Mouse (Mus musculus) testis, postnatal 10 days (tissue): Measurements from ENCODE around the gene Ints2.
A peak's percentile ranks its signal among the peaks of the same experiment; 100 is the strongest.
"Not testable (repeated sequence)": the region's sequence is repeated elsewhere in the genome, so short reads cannot be mapped to it uniquely, and the experiment has no call there.

Experiments
- DNase-seq: peaks from one replicate; pipeline ENCODE4 v3.0.0; 2021; ENCODE audit warnings: low spot score

Ints2 gene

DNA sequence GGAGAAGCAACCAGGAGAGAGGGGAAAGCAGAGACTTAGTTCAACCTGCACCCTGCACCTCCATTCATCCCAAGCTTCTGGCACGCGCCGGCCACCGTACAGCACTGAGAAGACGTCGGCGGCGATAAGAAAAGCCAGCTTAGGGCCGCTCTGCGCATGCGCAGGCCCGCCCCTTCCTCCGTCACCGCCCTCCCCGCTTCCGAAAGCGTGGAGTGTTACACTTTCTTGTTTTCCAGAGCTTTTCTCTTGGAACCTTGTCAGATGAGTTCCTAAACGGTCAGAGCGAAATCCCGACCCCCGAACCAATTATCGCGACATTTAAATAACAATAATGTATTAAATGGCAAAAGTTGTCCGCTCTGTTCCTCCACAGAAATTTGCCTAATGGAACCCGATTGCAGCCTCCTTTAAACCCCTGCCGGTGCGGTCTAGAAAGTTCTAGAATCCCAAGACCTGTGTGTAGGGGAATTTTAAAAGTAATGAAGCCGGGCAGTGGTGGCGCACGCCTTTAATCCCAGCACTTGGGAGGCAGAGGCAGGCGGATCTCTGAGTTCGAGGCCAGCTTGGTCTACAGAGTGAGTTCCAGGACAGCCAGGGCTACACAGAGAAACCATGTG lies at the start of gene Ints2:
TSS of gene Ints2 (minus strand) at position 116 of the 617 bp plus-strand sequence.
- DNase-seq = peak; percentile 97

DNA sequence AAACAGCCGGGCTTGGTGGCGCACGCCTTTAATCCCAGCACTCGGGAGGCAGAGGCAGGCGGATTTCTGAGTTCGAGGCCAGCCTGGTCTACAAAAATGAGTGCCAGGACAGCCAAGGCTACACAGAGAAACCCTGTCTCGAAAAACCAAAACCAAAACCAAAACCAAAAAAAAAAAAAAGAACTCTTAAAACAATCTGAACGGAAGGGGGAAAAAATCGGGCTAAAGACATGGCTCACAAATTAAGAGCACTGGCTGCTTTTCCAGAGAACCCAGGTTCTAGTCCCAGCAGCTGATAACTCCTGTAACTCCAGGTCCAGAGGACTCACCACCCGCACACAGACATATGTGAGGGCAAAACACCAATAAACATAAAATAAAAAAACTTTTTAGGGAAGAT lies 34.8 kb upstream of the Ints2 start:
- not testable (repeated sequence) for DNase-seq

DNA sequence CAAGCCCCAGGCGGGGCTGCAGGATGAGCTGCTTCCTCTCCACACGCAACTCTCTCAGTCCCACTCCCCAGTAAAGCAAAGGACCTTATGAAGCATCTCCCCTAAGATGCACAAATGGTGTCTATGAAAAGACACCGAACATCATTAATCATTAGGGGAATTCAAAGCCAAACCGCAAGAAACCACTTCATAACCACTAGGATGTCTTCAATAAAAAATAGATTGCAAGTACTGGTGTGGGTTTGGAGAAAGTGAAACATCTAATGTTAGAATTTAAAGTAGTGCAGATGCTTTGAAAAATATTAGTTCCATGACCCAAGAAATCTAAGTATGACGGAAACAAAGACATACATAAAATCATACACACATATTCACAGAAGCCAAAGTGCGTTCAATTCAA lies 34.3 kb upstream of the Ints2 start:
- DNase-seq = no peak

DNA sequence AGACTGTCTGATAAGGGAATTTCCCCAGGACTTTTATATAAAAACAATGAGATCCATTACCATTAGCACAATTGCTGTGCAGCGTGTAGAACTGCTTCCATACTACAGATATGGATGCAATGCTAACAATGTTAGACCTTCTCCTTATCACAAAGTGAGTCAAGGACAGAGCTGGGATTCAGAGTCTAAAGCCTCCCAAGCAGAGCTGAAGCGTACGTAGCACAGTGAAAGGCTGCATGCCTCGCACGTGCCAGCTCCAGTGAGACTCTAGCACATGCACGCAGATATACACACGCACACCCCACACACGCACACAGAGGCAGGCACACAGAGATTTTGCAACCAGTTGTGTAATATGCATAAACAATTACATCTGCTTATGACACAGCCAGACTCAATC lies 28.4 kb upstream of the Ints2 start:
- no peak for DNase-seq

DNA sequence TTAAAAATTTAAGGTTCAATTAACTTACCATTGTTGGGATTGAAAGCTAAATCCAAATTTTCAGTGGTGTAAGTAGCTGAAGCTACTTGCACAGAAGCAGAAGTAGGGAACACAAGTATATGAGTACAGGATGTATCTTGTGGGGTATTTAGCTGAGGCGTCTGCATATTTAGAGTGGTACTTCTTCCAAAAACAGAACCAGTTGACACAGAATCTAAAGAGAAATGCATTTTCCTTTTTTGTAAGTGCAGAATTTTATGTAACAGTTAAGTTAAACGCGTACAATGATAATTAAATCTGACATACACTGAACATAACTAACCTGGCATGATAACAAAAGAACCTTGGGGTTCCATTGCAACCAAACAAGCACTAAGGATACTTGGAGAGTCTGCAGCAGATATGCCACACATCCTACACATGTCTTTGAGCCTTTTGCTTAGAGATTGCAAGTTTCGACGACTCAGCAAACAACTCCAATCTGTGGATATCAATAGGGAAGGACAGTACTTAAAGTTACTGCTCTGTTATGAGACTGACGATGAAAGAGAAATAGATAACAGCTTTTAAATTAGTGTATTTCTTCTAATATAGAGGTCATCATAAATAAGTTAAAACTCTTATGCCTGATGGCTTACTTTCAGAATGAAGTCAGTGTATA lies 21.2 kb upstream of the Ints2 start:
- no peak for DNase-seq

DNA sequence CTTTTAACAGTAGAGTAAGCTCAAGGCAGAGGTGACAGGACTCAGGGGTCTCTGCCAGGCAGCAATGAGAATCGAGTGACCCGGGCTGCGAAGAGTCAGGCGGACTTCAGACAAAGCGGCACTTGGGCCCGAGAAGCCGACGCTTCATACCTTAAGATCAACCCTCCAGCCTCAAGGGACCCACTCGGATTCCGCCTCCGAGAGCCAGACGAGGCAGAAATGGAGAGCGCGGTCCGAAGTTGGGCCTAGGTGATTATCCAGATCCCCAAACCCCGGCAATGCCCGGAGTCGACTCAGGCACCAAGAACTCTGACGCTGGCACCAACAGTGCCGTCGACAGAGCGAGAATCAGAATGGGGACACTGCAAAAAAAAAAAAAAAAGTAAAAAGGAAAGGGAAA lies 321 bp downstream of the Ints2 start:
- peak; percentile 64 for DNase-seq

DNA sequence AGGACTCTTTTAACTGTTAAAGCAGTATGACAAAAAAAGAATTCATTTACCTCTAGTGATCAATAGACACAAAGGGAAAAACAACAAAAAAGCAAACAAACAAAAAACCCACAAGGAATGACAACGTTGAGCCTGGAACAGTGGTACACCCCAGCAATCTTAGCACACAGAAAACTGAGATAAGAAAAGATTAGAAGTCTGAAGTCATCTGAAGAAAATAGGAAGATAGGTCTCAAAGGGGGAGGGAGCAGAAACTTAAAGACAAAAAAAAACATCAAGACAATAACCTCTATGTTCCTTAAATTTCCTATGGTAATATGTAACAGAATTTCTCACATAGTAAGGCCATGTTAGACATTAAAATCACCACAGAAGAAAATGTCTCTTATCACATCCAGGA lies 4.0 kb downstream of the Ints2 start:
- no peak for DNase-seq

DNA sequence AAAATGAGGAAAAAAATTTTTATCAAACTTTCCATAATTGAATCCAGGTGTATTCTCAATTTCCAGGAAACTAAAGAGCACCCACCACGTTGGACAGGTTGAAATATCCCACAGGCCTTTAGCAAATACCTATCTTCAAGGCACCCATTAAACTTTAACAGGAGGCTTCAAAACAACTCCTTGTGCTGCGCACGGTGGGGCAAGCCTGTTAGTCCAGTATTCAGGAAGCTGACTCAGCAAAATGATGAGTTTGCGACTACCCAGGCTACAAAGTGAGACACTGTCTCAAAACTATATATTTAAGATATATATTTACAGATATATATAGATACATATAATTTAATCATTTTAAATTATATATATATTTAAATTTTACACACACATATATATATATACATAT lies 24.9 kb downstream of the Ints2 start:
- no peak for DNase-seq

DNA sequence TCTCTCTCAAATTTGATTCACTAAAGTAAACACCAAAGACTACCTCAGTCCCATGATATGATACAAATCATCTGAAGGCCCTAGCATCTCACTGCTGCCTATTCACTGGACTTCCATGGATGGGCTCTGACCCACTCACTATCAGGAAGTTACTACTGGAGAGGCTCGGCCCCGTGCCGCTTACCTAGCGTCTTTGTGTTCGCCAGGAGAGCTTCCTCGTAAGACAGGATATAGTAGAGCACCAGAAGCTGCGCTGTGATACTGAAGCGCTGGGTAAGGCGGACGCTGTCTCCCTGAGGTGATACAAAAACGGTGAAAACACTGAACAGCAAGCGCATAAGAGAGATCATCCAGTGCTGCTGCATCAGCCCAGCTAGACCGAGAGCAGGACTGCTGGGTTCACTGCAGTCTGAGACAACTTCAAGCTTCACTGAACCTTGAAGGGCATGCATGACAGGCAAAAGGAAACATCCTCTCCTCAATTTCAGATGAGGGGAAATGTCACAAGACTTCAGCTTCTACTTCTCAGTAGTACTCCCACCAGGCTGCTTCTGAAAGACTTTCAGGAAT lies 25.5 kb downstream of the Ints2 start:
- no peak for DNase-seq

DNA sequence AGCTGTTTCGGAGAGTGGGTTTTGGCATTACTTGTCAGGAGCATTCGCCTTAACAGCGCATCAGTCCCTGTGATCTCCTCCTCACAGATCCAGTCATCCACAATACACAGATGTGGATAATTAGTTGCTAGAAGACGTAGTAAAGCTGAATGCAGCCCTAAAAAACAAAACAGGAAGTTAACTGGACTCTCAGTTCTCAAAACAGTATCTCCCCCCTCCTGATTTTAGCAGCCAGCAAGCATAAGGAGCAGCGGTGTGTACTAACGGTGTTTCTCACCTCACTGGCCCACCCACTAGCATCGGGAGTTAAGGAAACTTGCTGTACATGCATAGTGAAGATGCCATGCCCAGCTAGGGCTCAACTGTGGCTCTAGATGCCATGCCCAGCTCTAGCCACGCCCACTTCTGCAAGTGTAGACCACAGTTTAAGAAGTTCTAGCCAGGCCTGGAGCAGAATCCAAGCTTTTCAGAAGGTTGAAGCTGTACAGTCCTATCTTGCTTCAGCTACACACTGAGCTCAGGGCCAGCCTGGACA lies 30.7 kb downstream of the Ints2 start:
- no peak for DNase-seq

DNA sequence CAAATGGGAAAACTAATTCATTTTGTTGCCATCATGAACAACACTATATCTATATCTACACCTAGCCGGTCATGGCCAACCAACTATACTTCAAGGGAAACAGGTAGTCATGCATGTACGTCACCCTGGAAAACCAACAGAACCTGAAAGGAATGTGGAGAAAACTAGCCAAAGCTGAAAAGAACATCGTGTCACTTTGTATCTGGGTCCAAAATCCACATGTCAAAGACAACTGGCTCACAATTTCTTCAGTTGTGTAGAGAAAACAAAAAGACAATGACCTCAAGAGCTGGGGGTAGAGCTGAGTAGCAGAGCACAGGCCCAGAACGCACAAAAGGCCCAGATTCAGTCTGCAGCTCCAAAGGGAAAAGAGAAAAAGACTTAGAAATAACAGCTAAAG lies 31.6 kb downstream of the Ints2 start:
- DNase-seq = no peak

DNA sequence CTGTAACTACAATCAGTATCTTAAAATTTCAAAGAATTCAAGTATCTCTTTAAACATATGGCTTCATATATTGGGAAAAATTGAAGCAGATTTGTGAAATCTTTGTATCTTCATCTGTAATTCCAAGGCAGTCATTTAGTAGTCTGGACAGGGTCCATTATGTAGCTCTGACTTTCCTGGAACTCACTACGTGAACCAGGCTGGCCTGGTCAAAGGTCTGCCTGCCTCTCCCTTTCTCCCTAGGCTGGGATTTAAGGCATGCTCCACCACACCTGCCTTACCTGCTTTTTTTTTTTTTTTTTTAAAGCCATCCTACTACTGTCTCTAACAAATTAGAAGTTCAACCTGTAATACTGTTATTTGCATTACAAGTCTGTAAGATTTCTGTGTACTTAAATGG lies 45.6 kb downstream of the Ints2 start:
- DNase-seq = no peak

DNA sequence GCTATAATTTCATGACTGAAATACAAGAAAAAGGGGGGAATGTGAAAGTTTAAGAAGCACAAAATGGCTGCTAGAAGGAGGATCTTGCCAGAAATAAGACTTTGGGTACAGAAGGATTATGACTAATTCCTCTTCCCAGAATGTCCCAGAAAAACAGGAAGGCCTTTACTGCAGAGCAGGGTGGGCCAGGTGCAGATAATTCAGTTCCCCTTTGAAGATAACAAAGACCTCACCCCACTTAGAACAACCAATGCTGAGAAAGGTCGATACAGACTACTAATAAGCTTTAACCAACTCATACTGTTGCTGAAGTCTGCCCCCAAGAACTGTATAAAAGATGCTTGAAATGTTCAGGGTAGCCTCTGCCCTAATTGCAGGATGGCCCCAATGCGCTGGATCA lies 48.3 kb downstream of the Ints2 start:
- no peak for DNase-seq

DNA sequence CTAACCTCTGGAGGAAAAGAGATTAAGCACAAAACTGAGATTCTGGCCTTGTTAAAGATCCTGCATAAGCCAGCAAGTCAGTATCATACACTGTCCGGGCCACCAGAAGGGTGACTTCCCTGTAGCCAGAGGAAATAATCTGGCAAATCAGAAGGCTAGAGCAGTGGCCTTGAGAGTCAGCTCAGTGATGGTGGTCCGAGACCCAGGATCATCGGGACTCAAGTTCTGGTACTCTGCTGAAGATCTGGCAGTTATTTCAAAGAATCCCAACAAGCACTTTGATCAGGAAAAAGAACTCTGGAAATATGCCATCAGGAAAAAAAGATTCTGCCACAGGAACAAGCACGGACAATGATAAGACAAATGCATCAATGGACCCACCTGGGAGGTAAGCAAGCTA lies 51.5 kb downstream of the Ints2 start:
- DNase-seq = no peak

DNA sequence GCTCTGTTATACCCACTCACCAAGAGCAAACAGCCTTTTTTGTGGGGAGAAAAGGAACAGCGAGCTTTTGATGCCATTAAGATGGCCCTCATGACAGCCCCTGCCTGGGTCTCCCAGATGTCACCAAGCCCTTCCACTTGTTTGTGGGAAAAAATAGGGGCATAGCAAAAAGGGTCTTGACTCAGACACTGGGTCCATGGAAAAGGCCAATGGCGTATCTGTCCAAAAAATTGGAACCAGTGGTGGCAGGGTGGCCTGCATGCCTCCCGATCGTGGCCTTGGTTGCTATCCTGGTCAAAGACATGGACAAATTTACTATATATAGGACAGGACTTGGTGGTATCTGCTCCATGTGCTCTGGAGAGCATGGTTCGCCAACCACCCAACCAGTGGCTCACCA lies 52.3 kb downstream of the Ints2 start:
- DNase-seq = no peak

DNA sequence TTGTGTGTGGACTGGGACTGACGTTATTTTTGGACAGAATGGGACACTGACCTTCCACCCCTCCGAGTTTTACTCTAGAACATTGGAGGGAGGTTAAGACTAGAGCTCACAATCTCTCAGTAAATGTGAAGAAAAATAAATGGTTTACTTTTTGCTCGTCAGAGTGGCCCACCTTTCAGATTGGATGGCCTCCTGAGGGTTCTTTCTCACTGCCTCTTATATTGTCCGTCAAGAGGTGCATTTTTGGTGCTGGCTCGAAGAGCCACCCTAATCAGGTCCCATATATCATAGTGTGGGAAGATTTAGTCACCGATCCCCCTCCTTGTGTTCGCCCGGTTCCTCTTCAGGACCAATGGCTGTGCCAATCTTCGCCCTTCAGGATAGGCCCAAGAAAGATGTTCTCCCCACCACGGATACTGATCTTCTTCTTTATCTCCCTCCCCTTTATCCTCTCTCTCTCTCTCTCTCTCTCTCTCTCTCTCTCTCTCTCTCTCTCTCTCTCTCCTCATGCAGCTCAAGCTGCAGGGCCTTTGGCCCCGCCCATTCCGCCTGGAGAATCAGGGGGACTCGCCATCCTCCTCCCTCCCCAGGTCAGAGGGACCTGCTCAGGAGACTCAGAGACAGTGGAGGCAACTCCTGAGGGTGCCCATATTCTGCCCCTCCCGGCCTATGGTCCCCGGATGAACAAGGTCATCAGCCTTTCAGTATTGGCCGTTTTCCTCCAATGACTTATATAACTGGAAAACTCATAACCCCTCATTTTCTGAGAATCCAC lies 55.3 kb downstream of the Ints2 start:
- DNase-seq = peak; percentile 63

DNA sequence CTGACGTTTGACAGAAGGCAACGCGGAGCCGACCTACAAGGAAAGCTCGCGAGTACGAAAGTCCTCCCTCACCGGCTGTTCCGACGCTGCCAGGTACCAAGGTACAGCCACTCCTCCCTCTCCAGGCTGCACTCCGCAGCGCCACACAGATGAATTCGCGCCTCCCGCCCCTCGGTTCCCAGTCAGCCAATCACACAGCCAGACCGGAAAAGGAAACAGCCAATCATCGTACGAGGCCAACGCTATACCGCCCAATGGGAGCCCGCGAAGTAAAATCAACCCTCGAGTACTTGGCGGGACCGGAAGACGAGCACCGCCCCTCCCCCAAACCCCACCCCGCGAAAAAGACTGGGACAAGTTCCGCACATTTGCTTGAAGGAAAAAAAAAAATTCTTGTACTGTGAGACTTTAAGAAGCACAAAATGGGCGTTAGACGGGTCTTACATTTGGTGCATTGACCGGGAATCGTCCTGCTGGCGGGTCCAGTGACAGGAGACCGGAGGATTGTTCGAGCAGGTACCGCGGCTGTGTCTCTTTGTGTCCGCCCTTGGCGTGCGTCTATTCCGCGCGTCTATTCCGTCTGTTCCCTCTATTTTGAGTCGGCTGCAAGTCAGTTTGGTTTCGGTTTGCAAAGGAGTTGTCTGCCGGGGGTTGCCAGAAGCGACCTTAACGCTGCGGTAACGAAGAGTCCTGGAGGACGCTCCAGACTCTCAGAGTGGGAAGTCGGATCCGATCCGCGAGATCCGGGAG lies 56.2 kb downstream of the Ints2 start, which contains the start of gene Brip1:
TSS of gene Brip1 (minus strand) at position 157 of the 750 bp plus-strand sequence.
- DNase-seq = peak; percentile 92

DNA sequence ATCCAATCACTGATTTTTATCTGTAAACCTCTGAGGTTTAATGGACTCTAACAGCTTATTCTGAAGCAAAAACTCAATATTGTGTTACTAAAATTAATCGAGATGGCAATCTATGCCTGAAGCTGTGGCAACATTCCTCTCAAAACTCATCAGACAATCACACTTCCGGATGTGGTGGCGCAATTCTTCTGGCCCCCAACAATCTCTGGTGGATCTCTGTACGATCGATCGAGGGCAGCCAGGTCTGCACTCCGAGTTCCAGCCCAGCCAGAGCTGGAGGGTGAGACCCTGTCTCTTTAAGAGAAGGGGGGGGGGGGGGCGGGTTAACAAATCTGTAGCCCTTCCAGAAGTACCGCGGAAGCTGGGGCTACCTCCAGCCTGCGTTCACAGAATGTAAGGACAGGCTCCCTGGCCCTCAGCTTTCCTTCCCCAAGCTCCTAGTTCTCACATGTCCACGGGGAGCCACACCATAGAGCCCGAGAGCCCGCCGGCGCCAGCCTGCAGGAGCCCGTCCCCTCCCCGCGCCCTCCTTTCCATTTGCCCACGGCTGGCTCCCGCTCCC lies 56.8 kb downstream of the Ints2 start:
- peak; percentile 44 for DNase-seq

DNA sequence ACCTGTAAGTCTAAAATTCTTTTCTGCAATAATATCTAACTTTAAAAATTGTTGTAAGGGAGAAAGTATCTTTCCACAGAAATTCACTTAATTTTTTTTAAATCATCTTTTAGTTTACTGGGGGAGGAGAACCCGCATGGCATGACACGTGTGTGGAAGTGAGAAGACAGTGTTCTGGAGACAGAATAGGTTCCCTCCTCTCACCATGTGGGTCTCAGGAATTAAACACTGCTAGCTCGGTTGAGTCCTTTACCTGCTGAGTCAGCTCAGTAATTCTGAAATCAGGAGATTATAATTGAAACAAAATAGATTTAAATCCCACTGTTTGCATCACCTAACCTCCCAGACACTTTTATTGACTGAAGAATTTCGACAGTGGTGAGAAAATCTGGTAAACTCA lies 57.6 kb downstream of the Ints2 start:
- no peak for DNase-seq

DNA sequence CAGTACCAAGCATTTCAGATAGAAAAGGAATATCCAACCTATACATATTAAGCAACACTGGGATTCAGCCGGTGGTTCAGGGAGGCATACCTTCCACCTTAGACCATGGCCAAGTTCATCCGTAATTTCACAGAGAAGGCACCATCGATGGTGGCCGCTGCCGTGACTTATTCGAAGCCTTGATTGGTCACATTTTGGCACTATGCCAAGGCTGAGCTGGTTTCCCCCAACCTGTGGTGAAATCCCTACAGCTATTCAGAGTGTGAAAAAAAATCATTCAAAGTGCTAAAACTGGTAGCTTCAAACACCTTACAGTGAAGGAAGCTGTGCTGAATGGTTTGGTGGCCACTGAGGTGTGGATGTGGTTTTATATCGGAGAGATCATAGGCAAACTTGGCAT lies 72.2 kb downstream of the Ints2 start:
- DNase-seq = not testable (repeated sequence)

DNA sequence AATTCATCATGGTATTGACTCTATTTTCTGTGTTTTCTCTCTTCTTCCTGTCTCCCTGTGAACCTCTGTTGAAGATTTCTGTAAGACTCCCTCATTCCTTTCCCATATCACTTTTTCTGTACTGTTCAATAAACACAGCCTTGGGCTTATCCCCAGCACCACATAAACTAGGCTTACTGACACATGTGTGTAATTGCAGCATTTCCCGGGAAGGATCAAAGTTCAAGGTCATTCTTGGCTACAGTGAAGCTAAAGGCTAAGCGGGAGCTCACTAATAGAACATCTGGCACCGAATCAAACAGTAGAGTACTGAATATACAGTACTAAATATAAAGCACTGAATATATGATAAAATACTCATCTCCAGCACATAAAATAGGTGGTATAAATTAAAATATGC lies 81.5 kb downstream of the Ints2 start:
- DNase-seq = no peak

DNA sequence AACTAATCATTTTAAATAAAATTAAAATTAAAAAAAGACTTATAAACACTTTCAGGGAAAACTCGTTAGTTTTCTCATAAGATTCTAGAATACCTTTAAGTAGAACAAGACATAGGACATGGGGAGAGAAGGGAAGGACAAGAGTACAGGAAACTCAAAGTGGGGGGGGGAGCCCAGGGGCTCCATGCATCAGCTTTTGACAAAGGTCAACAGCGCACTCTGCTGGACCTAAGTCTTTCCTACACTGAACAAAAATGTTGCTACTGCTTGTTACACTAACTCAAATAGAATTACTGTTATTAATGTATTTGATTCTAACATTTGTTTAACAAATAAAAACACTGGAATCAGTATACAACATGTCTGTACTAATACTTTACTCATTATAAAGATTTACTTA lies 83.2 kb downstream of the Ints2 start:
- DNase-seq = peak; percentile 74
